Mouse (Mus musculus) cerebellum, adult 11 months (tissue): ENCODE results near the gene Cdkl5.
A peak's percentile ranks its signal among the peaks of the same experiment; 100 is the strongest.
"Not testable (repeated sequence)": the region's sequence is repeated elsewhere in the genome, so short reads cannot be mapped to it uniquely, and the experiment has no call there.

Source experiments
- DNase-seq: peaks from one replicate; pipeline ENCODE4 v3.0.0; 2022

Gene Cdkl5

GRCm38 (mm10) chrX:160906477-160906876 is 88.0 kb downstream of the Cdkl5 start:
- no peak for DNase-seq

- no peak for DNase-seq
Observed at GRCm38 (mm10) chrX:160905913-160906312, 88.6 kb downstream of the Cdkl5 start.

GRCm38 (mm10) chrX:160905041-160905678 is 89.3 kb downstream of the Cdkl5 start:
- DNase-seq = no peak

- DNase-seq = no peak
Observed at GRCm38 (mm10) chrX:160901118-160901517, 93.4 kb downstream of the Cdkl5 start.

GRCm38 (mm10) chrX:160892077-160892476 is 102.4 kb downstream of the Cdkl5 start:
- no peak for DNase-seq

- DNase-seq = no peak
Observed at GRCm38 (mm10) chrX:160886301-160886700, 108.2 kb downstream of the Cdkl5 start.

- DNase-seq = peak; percentile 38
Observed at GRCm38 (mm10) chrX:160866576-160866975, 127.9 kb downstream of the Cdkl5 start.

- no peak for DNase-seq
Observed at GRCm38 (mm10) chrX:160865022-160865421, 129.5 kb downstream of the Cdkl5 start.

- DNase-seq = no peak
Observed at GRCm38 (mm10) chrX:160863689-160864383, 130.7 kb downstream of the Cdkl5 start.

GRCm38 (mm10) chrX:160808226-160808625 is 186.3 kb downstream of the Cdkl5 start:
- DNase-seq = peak; percentile 7

GRCm38 (mm10) chrX:160804409-160805150 is 189.9 kb downstream of the Cdkl5 start:
- DNase-seq = no peak

GRCm38 (mm10) chrX:160794920-160795319 is 199.6 kb downstream of the Cdkl5 start:
- no peak for DNase-seq

GRCm38 (mm10) chrX:160782276-160782675 is 212.2 kb downstream of the Cdkl5 start:
- no peak for DNase-seq

GRCm38 (mm10) chrX:160773033-160773432 is 221.5 kb downstream of the Cdkl5 start:
- no peak for DNase-seq

GRCm38 (mm10) chrX:160769622-160770021 is 224.9 kb downstream of the Cdkl5 start:
- not testable (repeated sequence) for DNase-seq

- DNase-seq = no peak
Observed at GRCm38 (mm10) chrX:160767713-160768112, 226.8 kb downstream of the Cdkl5 start, which contains the start of gene Rs1. Gene Rs1, plus strand, starts transcription at chrX:160768013.

GRCm38 (mm10) chrX:160766233-160766616 is 228.3 kb downstream of the Cdkl5 start:
- DNase-seq = no peak

GRCm38 (mm10) chrX:160765389-160766232 is 228.9 kb downstream of the Cdkl5 start:
- peak; percentile 87 for DNase-seq

- DNase-seq = no peak
Observed at GRCm38 (mm10) chrX:160750808-160751207, 243.7 kb downstream of the Cdkl5 start.

- DNase-seq = no peak
Observed at GRCm38 (mm10) chrX:160748653-160749052, 245.9 kb downstream of the Cdkl5 start.

- no peak for DNase-seq
Observed at GRCm38 (mm10) chrX:160745399-160745798, 249.1 kb downstream of the Cdkl5 start.

- no peak for DNase-seq
Observed at GRCm38 (mm10) chrX:160735650-160736049, 258.9 kb downstream of the Cdkl5 start, which contains the start of gene Ppef1. Gene Ppef1, minus strand, starts transcription at chrX:160735765.
